ENCODE assay signal across 22 mouse cellular contexts in the genomic region with DNA sequence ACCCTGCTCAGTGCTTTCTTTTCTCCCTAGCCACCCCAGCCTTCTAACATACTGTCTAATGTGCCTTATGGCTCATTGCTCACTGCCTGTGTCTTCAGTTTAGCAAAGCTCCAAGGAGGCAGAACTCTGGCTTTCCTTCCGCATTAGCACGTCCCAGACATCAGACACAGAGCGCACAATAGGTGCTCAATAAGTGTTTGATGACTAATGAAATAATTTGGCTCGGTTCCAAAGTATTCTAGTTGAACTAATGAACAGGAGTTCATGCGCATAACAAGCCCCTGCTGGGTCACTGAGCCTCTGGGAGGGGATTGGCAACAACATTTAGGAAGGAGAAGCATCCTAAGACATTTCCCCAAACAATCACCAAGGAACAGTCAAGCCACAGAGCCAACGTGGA. TPM values are rescaled to one million over a fixed set of nuclear protein-coding genes. Genes with fewer than 3 reads are reported as not detected.
DNase-seq lines count a peak whose midpoint lies in the region; ATAC-seq and TF ChIP-seq lines count a peak whose summit lies in the region.
"Had no signal": no experiment of that assay in that cellular context is flagged by ENCODE, and none has a peak within 500 bp of the region (broad histone marks: within the 10 kb centered on the region; RNA-seq: fewer than 3 reads in every experiment).

No protein-coding gene starts in this region.

- no peak overlapping the region for H3K4me2 ChIP-seq in forebrain, embryonic 12.5 days
- no peak overlapping the region for H3K4me2 ChIP-seq in forebrain, postnatal 0 days (ENCODE audit: low read depth)
- H3K4me2 ChIP-seq in hindbrain, postnatal 0 days (ENCODE audit: low read depth, low read length) = no peak overlapping the region
- no peak overlapping the region for H3K4me2 ChIP-seq in hindbrain, embryonic 11.5 days (replicated peaks; ENCODE audit: low read depth, low read length)
- no peak overlapping the region for H3K4me2 ChIP-seq in midbrain, postnatal 0 days (ENCODE audit: low read depth, low read length, poor library complexity, severe bottlenecking)
- no peak overlapping the region for H3K4me2 ChIP-seq in midbrain, embryonic 13.5 days (replicated peaks)
- H3K4me2 ChIP-seq: embryonic facial prominence, embryonic 15.5 days; hindbrain, embryonic 14.5 days had no signal

- TF ChIP-seq POLR2A in brain, embryonic 14.5 days (IDR thresholded peaks at IDR 0.05; ENCODE audit: borderline replicate concordance, extremely low read depth, insufficient read depth, insufficient read length, poor library complexity, severe bottlenecking) = no peak

- TF ChIP-seq CTCF in forebrain, postnatal 0 days (IDR thresholded peaks at IDR 0.05; ENCODE audit: low read depth) = no peak
- TF ChIP-seq CTCF in hindbrain, postnatal 0 days (IDR thresholded peaks at IDR 0.05; ENCODE audit: low read depth) = no peak
- TF ChIP-seq CTCF in midbrain, postnatal 0 days (IDR thresholded peaks at IDR 0.05) = no peak
- TF ChIP-seq CTCF in brain, embryonic 14.5 days (IDR thresholded peaks at IDR 0.05; ENCODE audit: borderline replicate concordance, extremely low read depth, insufficient read depth, insufficient read length) = no peak

- H3K27me3 ChIP-seq in forebrain, embryonic 12.5 days = peaks cover 29% of the 10 kb centered on the region
- no peaks in the 10 kb centered on the region for H3K27me3 ChIP-seq in forebrain, postnatal 0 days (ENCODE audit: insufficient read depth, low read length)
- no peaks in the 10 kb centered on the region for H3K27me3 ChIP-seq in hindbrain, postnatal 0 days (ENCODE audit: insufficient read depth, low read length)
- peaks cover 5% of the 10 kb centered on the region for H3K27me3 ChIP-seq in hindbrain, embryonic 11.5 days (ENCODE audit: control insufficient read depth, insufficient read depth, low read length)
- no peaks in the 10 kb centered on the region for H3K27me3 ChIP-seq in midbrain, postnatal 0 days (ENCODE audit: insufficient read depth, low read length)
- peaks cover 10% of the 10 kb centered on the region; the same call in 1 of the 2 replicates for H3K27me3 ChIP-seq in midbrain, embryonic 13.5 days

- no peak overlapping the region for H3K9ac ChIP-seq in forebrain, embryonic 12.5 days
- H3K9ac ChIP-seq in forebrain, postnatal 0 days = no peak overlapping the region
- no peak overlapping the region for H3K9ac ChIP-seq in hindbrain, postnatal 0 days (replicated peaks; ENCODE audit: low read length)
- no peak overlapping the region for H3K9ac ChIP-seq in hindbrain, embryonic 11.5 days (ENCODE audit: low read depth, low read length)
- H3K9ac ChIP-seq in midbrain, postnatal 0 days (replicated peaks; ENCODE audit: low read length, poor library complexity, severe bottlenecking) = no peak overlapping the region
- H3K9ac ChIP-seq in midbrain, embryonic 13.5 days (replicated peaks) = no peak overlapping the region
- H3K9ac ChIP-seq: embryonic facial prominence, embryonic 15.5 days; hindbrain, embryonic 14.5 days had no signal

- no peaks in the 10 kb centered on the region for H3K36me3 ChIP-seq in forebrain, embryonic 12.5 days (replicated peaks)
- H3K36me3 ChIP-seq in forebrain, postnatal 0 days (ENCODE audit: insufficient read depth) = no peaks in the 10 kb centered on the region
- H3K36me3 ChIP-seq in hindbrain, postnatal 0 days (ENCODE audit: insufficient read depth, low read length) = no peaks in the 10 kb centered on the region
- no peaks in the 10 kb centered on the region for H3K36me3 ChIP-seq in hindbrain, embryonic 11.5 days (ENCODE audit: control insufficient read depth, insufficient read depth, low read length)
- no peaks in the 10 kb centered on the region for H3K36me3 ChIP-seq in midbrain, postnatal 0 days (ENCODE audit: insufficient read depth, low read length)
- no peaks in the 10 kb centered on the region for H3K36me3 ChIP-seq in midbrain, embryonic 13.5 days
- H3K36me3 ChIP-seq: embryonic facial prominence, embryonic 15.5 days; forebrain, embryonic 10.5 days; heart, embryonic 10.5 days had no signal

- no peak for DNase-seq in forebrain, postnatal 0 days
- peak; percentile 49 for DNase-seq in hindbrain, postnatal 0 days (ENCODE audit: low spot score)
- no peak for DNase-seq in hindbrain, embryonic 11.5 days (ENCODE audit: low spot score)
- peak; percentile 61 for DNase-seq in midbrain, postnatal 0 days (ENCODE audit: low spot score)
- peak; percentile 65 for DNase-seq in brain, embryonic 14.5 days (ENCODE audit: low read depth)
- DNase-seq: cerebellum, adult 18-20 months; embryo, embryonic 11 days; gastrocnemius, postnatal 10 days; heart, adult 18-20 months; heart, postnatal 10 days; heart, postnatal 4 days had no signal

- no peak for ATAC-seq in forebrain, embryonic 12.5 days (ENCODE audit: low FRiP score)
- ATAC-seq in forebrain, postnatal 0 days = no peak
- no peak for ATAC-seq in hindbrain, postnatal 0 days
- ATAC-seq in hindbrain, embryonic 11.5 days (ENCODE audit: low FRiP score) = no peak
- ATAC-seq in midbrain, postnatal 0 days (ENCODE audit: low FRiP score) = no peak
- no peak for ATAC-seq in midbrain, embryonic 13.5 days
- ATAC-seq: activated CD4-positive, CD25-positive, alpha-beta regulatory T cell, adult 4 months; inflammation-experienced regulatory T-cells, adult 6 months; Patski had no signal

- H3K9me3 ChIP-seq in forebrain, embryonic 12.5 days = no peaks in the 10 kb centered on the region
- H3K9me3 ChIP-seq in forebrain, postnatal 0 days (ENCODE audit: low read length) = no peaks in the 10 kb centered on the region
- no peaks in the 10 kb centered on the region for H3K9me3 ChIP-seq in hindbrain, postnatal 0 days (ENCODE audit: low read length)
- no peaks in the 10 kb centered on the region for H3K9me3 ChIP-seq in hindbrain, embryonic 11.5 days (ENCODE audit: control insufficient read depth, low read length)
- H3K9me3 ChIP-seq in midbrain, postnatal 0 days (ENCODE audit: low read length) = no peaks in the 10 kb centered on the region
- no peaks in the 10 kb centered on the region for H3K9me3 ChIP-seq in midbrain, embryonic 13.5 days
- H3K9me3 ChIP-seq: embryonic facial prominence, embryonic 15.5 days; forebrain, embryonic 10.5 days; heart, embryonic 10.5 days had no signal

- 0 out of 2 replicates have a peak overlapping the region, but pooled peaks have one; percentile 5 for H3K27ac ChIP-seq in forebrain, embryonic 12.5 days
- no peak overlapping the region for H3K27ac ChIP-seq in forebrain, postnatal 0 days (ENCODE audit: low read depth, low read length)
- H3K27ac ChIP-seq in hindbrain, postnatal 0 days = no peak overlapping the region
- H3K27ac ChIP-seq in hindbrain, embryonic 11.5 days (ENCODE audit: low read depth, low read length) = no peak overlapping the region
- no peak overlapping the region for H3K27ac ChIP-seq in midbrain, postnatal 0 days (ENCODE audit: low read depth, low read length)
- H3K27ac ChIP-seq in midbrain, embryonic 13.5 days = no peak overlapping the region
- H3K27ac ChIP-seq: embryonic facial prominence, embryonic 15.5 days; forebrain, embryonic 10.5 days; heart, embryonic 10.5 days; hindbrain, embryonic 14.5 days had no signal

- H3K4me3 ChIP-seq in forebrain, embryonic 12.5 days (replicated peaks) = no peak overlapping the region
- no peak overlapping the region for H3K4me3 ChIP-seq in forebrain, postnatal 0 days (ENCODE audit: low read depth, low read length)
- H3K4me3 ChIP-seq in hindbrain, postnatal 0 days (ENCODE audit: low read length) = no peak overlapping the region
- no peak overlapping the region for H3K4me3 ChIP-seq in hindbrain, embryonic 11.5 days (ENCODE audit: low read depth, low read length)
- no peak overlapping the region for H3K4me3 ChIP-seq in midbrain, postnatal 0 days (ENCODE audit: low read depth, low read length)
- H3K4me3 ChIP-seq in midbrain, embryonic 13.5 days (replicated peaks) = no peak overlapping the region
- H3K4me3 ChIP-seq: embryonic facial prominence, embryonic 15.5 days; forebrain, embryonic 10.5 days; heart, embryonic 10.5 days had no signal

- 47% methylated on average over 6 of the region's 6 CpGs for WGBS in forebrain, embryonic 12.5 days
- WGBS in forebrain, postnatal 0 days = 28% methylated on average over 6 of the region's 6 CpGs
- 30% methylated on average over 6 of the region's 6 CpGs for WGBS in hindbrain, postnatal 0 days
- 68% methylated on average over 6 of the region's 6 CpGs for WGBS in hindbrain, embryonic 11.5 days
- 53% methylated on average over 6 of the region's 6 CpGs for WGBS in midbrain, postnatal 0 days
- 59% methylated on average over 6 of the region's 6 CpGs for whole genome bisulfite sequencing in midbrain, embryonic 13.5 days

- H3K4me1 ChIP-seq in forebrain, embryonic 12.5 days = peaks cover 30% of the 10 kb centered on the region
- peaks cover 9% of the 10 kb centered on the region; the same call in 1 of the 2 replicates for H3K4me1 ChIP-seq in forebrain, postnatal 0 days (ENCODE audit: insufficient read depth)
- H3K4me1 ChIP-seq in hindbrain, postnatal 0 days (ENCODE audit: insufficient read depth, low read length) = no peaks in the 10 kb centered on the region
- 0 out of 2 replicates have a peak, but pooled peaks cover 3% of the 10 kb centered on the region for H3K4me1 ChIP-seq in hindbrain, embryonic 11.5 days (replicated peaks; ENCODE audit: control insufficient read depth, insufficient read depth, low read length)
- H3K4me1 ChIP-seq in midbrain, postnatal 0 days (ENCODE audit: insufficient read depth, low read length) = no peaks in the 10 kb centered on the region
- H3K4me1 ChIP-seq in midbrain, embryonic 13.5 days (replicated peaks) = peaks cover 36% of the 10 kb centered on the region

RNA-seq across cellular contexts. Expression of gene Chga, which starts 2.8 kb away (rescaled TPM):
- polyA plus RNA-seq in forebrain, embryonic 12.5 days (2016; fragmentation: Nextera tagmentation; extraction: Ambion mirVana) = 38.4 and 41.2 TPM in 2 replicates
- 108 and 123 TPM in 2 replicates for total RNA-seq in forebrain, postnatal 0 days (2014; rRNA removed)
- 130 and 171 TPM in 2 replicates for polyA plus RNA-seq in forebrain, postnatal 0 days (2015; fragmentation: Nextera tagmentation; extraction: Ambion mirVana)
- total RNA-seq in hindbrain, postnatal 0 days (2014; rRNA removed) = 160 and 171 TPM in 2 replicates
- 254 and 255 TPM in 2 replicates for polyA plus RNA-seq in hindbrain, postnatal 0 days (2015; fragmentation: Nextera tagmentation; extraction: Ambion mirVana)
- 24.8 and 27.1 TPM in 2 replicates for polyA plus RNA-seq in hindbrain, embryonic 11.5 days (2014; fragmentation: Nextera tagmentation; extraction: Ambion mirVana)
- 148 and 168 TPM in 2 replicates for total RNA-seq in midbrain, postnatal 0 days (2014; rRNA removed)
- polyA plus RNA-seq in midbrain, postnatal 0 days (2015; fragmentation: Nextera tagmentation; extraction: Ambion mirVana) = 257 and 272 TPM in 2 replicates
- 88.9 and 90.0 TPM in 2 replicates for polyA plus RNA-seq in midbrain, embryonic 13.5 days (2015; fragmentation: Nextera tagmentation; extraction: Ambion mirVana)
- 56.3 and 74.5 TPM in 2 replicates for polyA plus RNA-seq in brain, embryonic 14.5 days (2012; rRNA removed)
- total RNA-seq: common myeloid progenitor, adult 5-6 weeks; heart, adult 18-20 months; heart, postnatal 10 days; MEL had no signal
- polyA plus RNA-seq: activated CD4-positive, CD25-positive, alpha-beta regulatory T cell, adult 4 months had no signal

Comparison
In these comparisons a context has a peak if more than half of its experiments do, and no peak if none do; other contexts are left out.
1. DNase-seq: peak in hindbrain, postnatal 0 days (single experiment), midbrain, postnatal 0 days (single experiment) and brain, embryonic 14.5 days (single experiment); none in forebrain, postnatal 0 days (single experiment) and hindbrain, embryonic 11.5 days (single experiment).